Mouse (Mus musculus) mesoderm, embryonic 11.5 days (tissue): ENCODE measurements at regions not wholly inside any gene's neighbourhood (a gene's known extent, or its start where the extent isn't known, plus 50 kb on each side); places are given as distances from the start of the nearest gene placed in this dataset.

Experiments
- DNase-seq: peaks from one replicate; pipeline ENCODE4 v3.0.0-alpha.2; 2012; ENCODE audit warnings: low read depth, low spot score

- peak; percentile 21 for DNase-seq
These were observed 160.1 kb upstream of the Mmadhc start for GRCm38 (mm10) chr2:50456654-50457053.

DNA sequence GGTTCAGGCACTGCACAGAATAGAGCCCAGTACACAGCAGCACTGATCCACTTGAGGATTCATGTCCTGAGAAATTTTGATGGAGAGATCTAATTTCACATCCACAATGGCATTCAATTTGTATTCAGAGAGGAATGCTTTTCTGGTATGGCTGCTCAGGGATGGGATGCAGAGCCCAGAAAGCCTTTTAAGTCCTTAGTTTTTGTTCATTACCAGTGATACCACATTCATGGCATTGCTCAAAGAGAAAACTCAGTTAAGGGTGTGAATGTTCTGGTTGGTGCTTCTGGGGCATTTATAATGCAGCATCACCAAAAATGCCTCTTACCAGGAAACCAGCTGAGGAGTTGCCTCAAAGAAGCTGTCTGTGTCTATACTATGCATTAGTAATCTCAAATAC, 151.5 kb upstream of the Mmadhc start:
- no peak for DNase-seq

DNA sequence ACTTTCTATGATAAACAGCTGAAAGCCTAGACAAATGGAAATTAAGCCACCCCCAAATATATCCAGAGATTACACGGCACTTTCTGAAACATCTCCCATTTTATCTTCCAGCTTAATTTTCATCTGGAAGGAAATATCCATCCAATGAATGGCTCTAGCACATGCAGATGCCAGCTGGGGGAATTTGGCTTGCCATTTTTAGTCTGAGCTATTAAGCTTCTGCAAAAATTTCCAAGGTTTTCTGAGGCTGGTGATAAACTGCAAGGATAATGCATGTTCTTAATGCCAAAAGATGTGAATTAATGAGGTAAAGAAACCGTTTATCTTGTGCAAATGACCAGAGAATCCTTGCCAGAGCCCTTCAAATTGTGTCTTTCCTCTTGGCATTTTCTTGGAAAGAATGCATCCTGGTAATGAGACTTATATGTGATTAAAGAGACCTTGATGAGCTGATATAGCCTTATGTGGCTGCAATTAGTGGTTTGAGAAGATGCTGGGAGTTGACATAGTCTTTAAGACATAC, 149.4 kb upstream of the Mmadhc start:
- DNase-seq = no peak

GRCm38 (mm10) chr2:50440333-50440732, 143.7 kb upstream of the Mmadhc start:
- DNase-seq = no peak

GRCm38 (mm10) chr2:50433166-50433565, 136.6 kb upstream of the Mmadhc start:
- no peak for DNase-seq

DNA sequence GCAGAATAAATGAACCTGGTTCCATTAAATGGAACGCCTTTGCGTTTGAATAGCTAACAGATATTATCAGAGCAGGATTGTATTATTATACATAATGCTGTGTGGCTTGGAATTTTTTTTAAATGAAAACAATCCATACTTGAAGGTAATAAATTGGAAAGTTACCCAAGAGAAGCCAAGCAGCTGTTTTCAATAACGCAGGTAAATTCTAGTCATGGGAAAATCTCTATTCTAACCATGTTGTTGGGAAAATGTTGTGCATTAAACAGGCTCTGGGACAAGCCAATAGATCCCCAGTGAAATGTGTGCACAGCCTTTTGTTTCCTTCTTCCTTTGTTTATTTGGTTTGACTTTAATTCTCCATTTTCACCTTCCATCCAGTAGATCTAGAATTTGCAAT, 128.6 kb upstream of the Mmadhc start:
- no peak for DNase-seq

GRCm38 (mm10) chr2:50419648-50420047, 123.0 kb upstream of the Mmadhc start:
- no peak for DNase-seq

GRCm38 (mm10) chr2:50417643-50418042, 121.0 kb upstream of the Mmadhc start:
- DNase-seq = no peak

GRCm38 (mm10) chr2:50417135-50417534, 120.5 kb upstream of the Mmadhc start:
- DNase-seq = no peak

DNA sequence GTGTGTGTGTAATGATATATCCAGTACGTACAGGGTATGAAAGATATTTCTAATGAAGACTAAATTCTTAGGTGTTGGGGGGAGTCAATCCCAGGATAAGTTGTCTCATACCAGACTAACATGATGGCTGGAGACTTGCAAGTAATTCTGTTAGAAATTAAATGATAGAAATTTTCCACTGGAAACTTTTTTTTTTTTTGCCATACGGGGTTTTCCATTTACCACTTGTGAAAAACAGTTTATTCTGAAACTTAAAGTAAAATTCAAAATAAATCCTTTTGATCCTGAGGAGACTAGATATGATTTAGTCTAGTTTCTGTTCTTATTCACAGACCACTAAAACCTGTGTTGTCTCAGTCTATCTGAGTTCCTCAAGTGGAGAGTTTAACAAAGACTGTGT, 119.5 kb upstream of the Mmadhc start:
- DNase-seq = no peak

DNA sequence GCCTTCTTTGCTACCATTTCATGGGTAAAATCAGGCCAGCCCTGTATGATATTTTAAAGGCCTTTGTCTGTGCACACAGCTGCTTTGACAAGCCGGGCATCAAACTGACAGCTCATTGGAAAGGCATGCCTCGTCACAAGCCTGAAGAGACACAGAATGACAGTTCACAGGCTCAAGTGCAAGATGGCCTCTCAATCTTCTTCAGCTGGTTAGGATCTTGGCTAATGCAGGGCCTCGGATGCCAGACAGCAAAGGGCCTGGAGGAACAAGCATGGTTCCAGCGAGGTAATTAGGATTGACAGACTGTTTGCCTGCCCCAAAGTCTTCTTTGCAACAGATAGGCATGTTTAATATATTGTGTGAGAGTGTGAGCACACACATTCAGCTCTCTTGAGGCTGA, 109.3 kb upstream of the Mmadhc start:
- no peak for DNase-seq

DNA sequence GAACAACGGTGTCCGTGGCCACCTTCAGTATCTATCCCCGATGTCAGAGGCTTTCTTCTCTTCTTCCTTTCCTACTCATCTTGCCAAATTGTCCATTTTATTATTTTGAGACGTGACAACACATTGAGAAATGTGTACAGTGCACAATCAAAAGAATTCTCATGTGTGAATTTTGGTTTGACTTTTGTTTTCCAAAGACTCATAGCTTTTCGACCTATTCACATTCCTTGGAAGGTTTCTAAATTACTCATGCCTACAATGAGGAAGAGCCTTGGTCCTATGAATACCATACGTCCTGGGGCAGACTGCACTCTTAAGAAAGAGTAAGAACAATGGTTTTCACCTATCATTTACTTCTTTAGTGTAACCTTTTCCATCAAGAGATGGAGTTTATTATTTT, 106.5 kb upstream of the Mmadhc start:
- no peak for DNase-seq

- DNase-seq = no peak
These were observed 102.0 kb upstream of the Mmadhc start for GRCm38 (mm10) chr2:50398576-50398975.

GRCm38 (mm10) chr2:50377609-50378413, 81.2 kb upstream of the Mmadhc start:
- DNase-seq = no peak

DNA sequence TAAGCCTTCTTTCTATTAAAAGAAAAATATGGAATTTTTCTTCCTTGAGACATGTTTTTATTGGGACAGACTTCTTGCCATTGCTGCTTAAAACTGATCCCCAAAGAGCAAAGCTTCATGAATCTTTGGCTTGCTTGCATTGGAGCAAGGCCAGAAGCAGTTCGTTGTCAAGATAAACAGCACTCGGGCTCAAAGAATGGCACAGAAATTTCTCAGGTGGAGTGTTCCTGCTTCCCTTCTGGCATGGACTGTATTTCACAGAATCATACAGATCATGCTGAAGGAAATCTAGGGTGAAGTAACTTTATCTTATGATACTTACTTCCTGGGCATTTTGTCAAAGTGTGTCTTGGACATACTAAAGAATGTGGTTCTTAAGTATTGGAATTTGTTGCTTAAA, 77.0 kb upstream of the Mmadhc start:
- DNase-seq = no peak

DNA sequence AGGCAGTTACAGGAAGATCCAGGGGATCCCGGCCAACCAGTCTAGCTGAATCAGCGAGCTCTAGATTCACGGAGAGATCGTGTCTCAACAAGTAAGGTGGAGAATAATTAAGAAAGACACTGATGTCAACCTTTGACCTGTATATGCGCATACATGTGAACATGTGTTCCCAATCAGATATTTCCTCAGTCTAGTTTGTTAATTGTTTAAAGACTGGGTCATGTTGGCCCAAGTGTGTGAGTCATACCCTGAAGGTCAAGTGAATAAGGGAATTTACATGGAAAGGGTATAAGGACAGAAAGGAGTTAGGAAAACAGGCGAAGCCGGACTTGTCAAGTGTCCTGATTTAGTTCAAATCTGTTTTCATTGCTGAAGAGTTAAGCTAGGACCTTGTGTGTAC, 76.4 kb upstream of the Mmadhc start:
- DNase-seq = no peak

DNA sequence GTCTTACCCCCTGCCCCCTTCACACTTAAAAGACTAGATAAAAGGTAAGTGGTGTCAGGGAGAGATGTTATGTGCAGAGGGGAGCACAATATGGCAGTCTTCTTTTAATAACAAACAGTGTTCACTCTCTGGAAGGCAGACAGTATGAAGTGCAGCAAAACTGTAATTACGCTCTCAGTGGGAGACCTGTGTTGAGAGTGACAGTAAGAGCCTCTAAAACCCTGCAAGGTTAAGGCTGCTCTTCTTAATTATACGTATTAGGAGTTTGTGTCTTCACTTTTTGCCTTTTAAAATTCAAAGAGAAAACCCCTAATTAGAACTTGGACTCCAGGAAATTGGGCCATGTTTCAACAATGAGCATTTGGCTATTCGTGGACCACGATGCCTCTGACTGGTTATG, 72.2 kb upstream of the Mmadhc start:
- no peak for DNase-seq

GRCm38 (mm10) chr2:50368351-50368750, 71.8 kb upstream of the Mmadhc start:
- DNase-seq = no peak

DNA sequence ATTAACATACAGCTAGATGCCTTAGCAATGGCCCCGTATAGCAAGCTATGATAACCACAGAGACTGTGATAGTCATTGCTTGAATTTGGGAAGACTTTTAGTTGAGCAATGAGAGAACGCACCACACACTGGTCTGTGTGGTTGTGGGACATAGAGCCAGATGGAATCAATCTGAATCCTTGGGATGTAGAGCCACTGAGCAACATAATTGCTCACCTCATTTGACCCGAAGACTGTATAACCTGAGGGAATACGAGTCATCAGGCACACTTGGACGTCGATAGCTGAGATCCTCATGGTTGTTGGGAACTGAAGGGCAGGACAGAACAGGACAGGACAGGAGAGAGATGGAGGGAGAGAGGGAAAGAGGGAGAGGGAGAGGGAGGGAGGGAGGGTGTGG, 68.6 kb upstream of the Mmadhc start:
- DNase-seq = no peak

DNA sequence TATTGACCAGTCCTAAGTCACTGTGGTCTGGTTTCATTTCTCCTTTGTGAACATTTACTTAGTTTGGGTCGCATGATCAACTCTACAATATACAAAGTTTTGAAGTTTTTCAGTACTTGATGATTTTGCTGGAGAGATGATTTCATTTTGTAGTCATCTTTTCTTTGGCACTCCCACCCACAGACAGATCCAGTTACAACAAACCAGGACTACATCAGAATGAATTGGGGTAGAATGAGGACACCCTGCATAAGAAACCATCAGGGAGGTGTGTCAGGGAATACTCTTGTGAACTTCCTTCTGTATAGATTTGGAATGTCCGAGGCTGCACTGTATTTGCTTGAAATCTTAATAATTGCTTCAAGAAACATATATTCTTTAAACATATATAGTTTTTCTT, 59.5 kb upstream of the Mmadhc start:
- DNase-seq = no peak

DNA sequence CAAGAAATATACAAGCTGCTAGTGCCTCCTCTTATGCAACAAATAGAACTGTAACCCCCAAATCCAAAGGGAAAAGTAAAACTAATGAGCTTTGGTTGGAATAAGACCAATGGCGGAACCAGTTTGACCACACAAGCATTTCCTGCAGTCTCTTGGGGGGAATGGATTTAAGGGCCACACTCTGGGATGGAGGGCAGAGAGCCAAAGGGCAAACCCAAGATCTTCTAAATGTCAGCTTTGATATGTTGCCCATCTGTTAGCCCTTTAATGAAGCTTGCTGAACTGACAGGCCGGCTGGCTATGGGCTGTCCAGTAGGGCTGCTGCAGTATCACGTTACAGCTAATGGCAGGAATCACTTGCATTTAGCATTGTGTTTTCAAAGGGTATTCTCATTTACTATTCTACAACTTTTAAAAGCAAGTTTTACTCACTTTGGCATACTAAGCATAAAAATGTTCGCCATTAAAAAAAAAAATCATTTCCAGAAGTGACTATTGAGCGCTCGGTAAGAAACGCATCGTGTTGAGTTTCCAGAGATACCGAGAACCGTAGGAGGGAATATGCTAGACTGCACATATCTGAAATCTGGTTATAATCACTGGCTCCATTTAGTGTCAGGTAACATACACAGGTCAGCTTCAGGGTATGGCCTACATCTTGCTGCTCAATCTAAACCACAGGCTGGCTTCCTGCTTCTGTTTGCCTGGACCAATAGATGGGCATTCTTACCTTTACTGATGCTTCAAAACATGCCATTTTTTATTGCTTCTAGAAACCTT, 51.1 kb upstream of the Mmadhc start:
- peak; percentile 80 for DNase-seq
